Mouse (Mus musculus) C2C12 (cell line): ENCODE results near the gene Myl4.
A peak's percentile ranks its signal among the peaks of the same experiment; 100 is the strongest.

ENCODE experiments used
- CEBPB ChIP-seq: IDR thresholded peaks from one replicate; pipeline ENCODE4 v1.6.1; 2011; ENCODE audit warnings: low read depth, mild to moderate bottlenecking, control low read depth, moderate library complexity
- CTCF ChIP-seq: IDR thresholded peaks from one replicate; pipeline ENCODE4 v1.5.1; 2011; ENCODE audit not compliant: control insufficient read depth, insufficient read depth, insufficient read length
- FOSL1 ChIP-seq: IDR thresholded peaks from one replicate; pipeline ENCODE4 v1.8.0; 2011; ENCODE audit warnings: mild to moderate bottlenecking, low read length; ENCODE audit not compliant: poor library complexity, insufficient read depth, severe bottlenecking
- MAX ChIP-seq: IDR thresholded peaks from one replicate; pipeline ENCODE4 v1.6.1; 2011; ENCODE audit warnings: mild to moderate bottlenecking, control low read depth
- MYOD1 ChIP-seq: IDR thresholded peaks from one replicate; pipeline ENCODE4 v1.6.1; 2011; ENCODE audit warnings: low read depth; ENCODE audit not compliant: control insufficient read depth, insufficient read length
- MYOG ChIP-seq: IDR thresholded peaks from one replicate; pipeline ENCODE4 v1.6.1; 2011; ENCODE audit not compliant: control insufficient read depth, insufficient read length; ENCODE audit errors: extremely low read depth
- USF1 ChIP-seq: IDR thresholded peaks from one replicate; pipeline ENCODE4 v1.6.1; 2011; ENCODE audit warnings: low read depth, mild to moderate bottlenecking, control low read depth, moderate library complexity

DNA sequence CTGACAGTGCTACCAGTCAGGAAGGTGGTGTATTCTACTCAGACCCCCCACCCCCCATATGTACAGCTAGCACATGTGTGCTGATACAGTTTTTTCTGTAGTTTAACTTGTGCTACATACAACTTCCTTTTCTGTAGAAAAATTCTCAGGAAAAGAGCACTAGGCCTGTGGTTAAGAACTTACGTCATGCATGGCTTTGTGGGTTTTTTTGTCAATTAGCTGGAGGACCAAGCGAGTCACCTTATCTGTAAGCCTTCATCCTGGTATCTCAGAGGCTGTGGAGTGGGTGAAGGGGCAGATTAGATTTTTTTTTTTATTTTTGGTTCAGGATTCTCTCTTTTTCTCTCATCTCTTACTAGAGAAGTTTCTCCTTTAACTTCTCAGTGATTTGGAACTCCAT is 63.7 kb downstream of the Myl4 start:
- TF ChIP-seq USF1 (no peak), CTCF (no peak), MYOG (no peak), MAX (no peak), MYOD1 (no peak), CEBPB (peak; percentile 29), FOSL1 (no peak)
